Mouse (Mus musculus) myocyte (in vitro differentiated cells): ENCODE data around the gene Isoc2a. TPM values are rescaled to one million over a fixed set of nuclear protein-coding genes. Genes with fewer than 3 reads are reported as not detected.

Experiments used
- H3K27me3 ChIP-seq: one replicate; pipeline ENCODE4 v1.6.1; 2011; ENCODE audit not compliant: control insufficient read depth, insufficient read depth, insufficient read length
- H3K36me3 ChIP-seq: one replicate; pipeline ENCODE4 v1.6.1; 2011; ENCODE audit not compliant: control insufficient read depth, insufficient read depth
- H3K4me2 ChIP-seq: one replicate; pipeline ENCODE4 v1.6.1; 2011; ENCODE audit warnings: low read depth, control low read depth
- H3K4me3 ChIP-seq: one replicate; pipeline ENCODE4 v1.5.1; 2011; ENCODE audit warnings: mild to moderate bottlenecking, control low read depth, moderate library complexity
- H3K79me2 ChIP-seq: one replicate; pipeline ENCODE4 v1.6.1; 2011; ENCODE audit not compliant: control insufficient read depth, insufficient read depth
- H3ac ChIP-seq: one replicate; pipeline ENCODE4 v1.6.1; 2011; ENCODE audit not compliant: control insufficient read depth, insufficient read length
- CEBPB ChIP-seq: IDR thresholded peaks from 2 replicates; pipeline ENCODE4 v1.6.1; 2011; ENCODE audit warnings: mild to moderate bottlenecking, moderate library complexity; ENCODE audit not compliant: poor library complexity, insufficient read depth, severe bottlenecking
- E2F4 ChIP-seq: IDR thresholded peaks from one replicate; pipeline ENCODE4 v1.6.1; 2011; ENCODE audit warnings: mild to moderate bottlenecking, control low read depth, moderate library complexity; ENCODE audit not compliant: insufficient read depth
- MYOD1 ChIP-seq, 3 experiments: IDR thresholded peaks; one replicate each; pipeline ENCODE4 v1.6.1; 2011; ENCODE audit warnings: control low read depth in 2 of 3, low read depth in 2 of 3, mild to moderate bottlenecking in 2 of 3, moderate library complexity in 1 of 3; ENCODE audit not compliant: insufficient read length in 2 of 3, control insufficient read depth in 1 of 3
- POLR2AphosphoS2 ChIP-seq: IDR thresholded peaks from one replicate; pipeline ENCODE4 v1.6.1; 2011; ENCODE audit warnings: low read depth, control low read depth; ENCODE audit not compliant: insufficient read length
- SRF ChIP-seq: IDR thresholded peaks from one replicate; pipeline ENCODE4 v1.6.1; 2011; ENCODE audit warnings: low read depth; ENCODE audit not compliant: control insufficient read depth, insufficient read length
- USF1 ChIP-seq: IDR thresholded peaks from one replicate; pipeline ENCODE4 v1.6.1; 2011; ENCODE audit warnings: low read depth, mild to moderate bottlenecking, control low read depth, moderate library complexity
- polyA plus RNA-seq: library from polyadenylated mRNA; unstranded; fragments of >200 nt; fragmentation: generic; extraction: Trizol; gene quantifications from one replicate; pipeline ENCODE4 v1.2.1, GENCODE M21; 2012; ENCODE audit warnings: missing spikeins

The Isoc2a gene
- polyA plus RNA-seq, 1 experiment: 3.3 TPM

DNA sequence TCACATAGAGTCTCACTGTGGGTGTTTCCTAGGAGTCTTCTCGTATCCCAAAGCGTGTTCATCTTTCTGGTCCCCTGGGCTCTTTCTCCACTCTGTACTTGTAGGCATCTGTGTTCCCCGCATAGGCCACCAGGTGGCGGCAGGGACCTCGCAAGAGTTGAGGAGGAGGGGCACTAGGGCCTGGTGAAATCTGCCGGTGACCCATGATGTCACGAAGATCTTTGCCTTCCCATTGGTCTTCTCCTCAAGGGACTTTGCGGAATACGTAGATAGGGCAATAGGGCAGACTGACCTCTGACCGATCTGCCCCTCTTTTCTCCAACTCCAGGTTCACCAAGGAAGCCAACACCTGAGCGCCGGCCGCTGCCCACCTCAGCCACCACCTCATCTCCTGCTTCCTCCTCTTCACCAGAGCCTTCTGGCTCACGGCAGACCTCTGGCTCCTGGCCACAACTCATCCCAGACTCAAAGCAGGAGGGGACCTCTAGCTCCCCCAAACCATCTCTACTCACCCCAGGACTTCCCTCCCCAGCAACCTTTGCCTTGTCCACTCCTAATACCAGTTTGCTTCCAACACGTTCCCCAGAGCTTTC is 66.4 kb downstream of the Isoc2a start:
- Histone ChIP-seq H3K4me3 (no peak overlapping the region), H3K4me2 (peak overlapping the region; percentile 67)
- no peak for TF ChIP-seq SRF
- no peak for TF ChIP-seq E2F4
- TF ChIP-seq MYOD1 (IDR thresholded peaks at IDR 0.05; ENCODE audit: control insufficient read depth in 1 of 3, insufficient read length in 2 of 3, low read depth in 2 of 3): no peak
- no peak for TF ChIP-seq CEBPB
- TF ChIP-seq POLR2AphosphoS2: no peak
- TF ChIP-seq USF1: no peak

More for the DNA sequence above, 66.4 kb downstream of the Isoc2a start:
- Histone ChIP-seq H3K36me3 (no peaks in the 10 kb centered on the region), H3K27me3 (no peaks in the 10 kb centered on the region), H3K79me2 (no peaks in the 10 kb centered on the region), H3ac (no peak overlapping the region)

Other genes with a start within 250 kb of the Isoc2a start
- 2.2 TPM for gene Tmem86b, start 245.7 kb upstream of the Isoc2a start, polyA plus RNA-seq
- gene Ppp6r1, start 218.1 kb upstream of the Isoc2a start, polyA plus RNA-seq: 46.1 TPM
- gene Hspbp1, start 192.1 kb upstream of the Isoc2a start, polyA plus RNA-seq: 67.5 TPM
- gene Brsk1, start 186.5 kb upstream of the Isoc2a start, polyA plus RNA-seq: 7.0 TPM
- 0.04 TPM for gene Tmem150b, start 151.9 kb upstream of the Isoc2a start, polyA plus RNA-seq
- gene Kmt5c, start 137.0 kb upstream of the Isoc2a start, polyA plus RNA-seq: 19.2 TPM
- gene Cox6b2, start 124.1 kb upstream of the Isoc2a start, polyA plus RNA-seq: 0.19 TPM
- gene Fam71e2, start 105.9 kb upstream of the Isoc2a start, polyA plus RNA-seq: not detected
- 0.56 TPM for gene Il11, start 94.3 kb upstream of the Isoc2a start, polyA plus RNA-seq
- gene Tmem190, start 94.2 kb upstream of the Isoc2a start, polyA plus RNA-seq: not detected
- 7.1 TPM for gene Tmem238, start 87.5 kb upstream of the Isoc2a start, polyA plus RNA-seq
- gene Rpl28, start 84.3 kb upstream of the Isoc2a start, polyA plus RNA-seq: 3,329 TPM
- gene Ube2s, start 64.6 kb upstream of the Isoc2a start, polyA plus RNA-seq: 261 TPM
- not detected for gene Shisa7, start 32.5 kb upstream of the Isoc2a start, polyA plus RNA-seq
- 0.65 TPM for gene Isoc2b, start 6.9 kb upstream of the Isoc2a start, polyA plus RNA-seq
- not detected for gene Gm36210, start 29.4 kb downstream of the Isoc2a start, polyA plus RNA-seq
- gene Zfp628, start 38.1 kb downstream of the Isoc2a start, polyA plus RNA-seq: 8.0 TPM
- gene Nat14, start 44.9 kb downstream of the Isoc2a start, polyA plus RNA-seq: 3.1 TPM
- 13.6 TPM for gene Ssc5d, start 48.6 kb downstream of the Isoc2a start, polyA plus RNA-seq
- 7.1 TPM for gene Sbk2, start 87.3 kb downstream of the Isoc2a start, polyA plus RNA-seq
- gene Sbk3, start 94.0 kb downstream of the Isoc2a start, polyA plus RNA-seq: 0.34 TPM
- gene Zfp579, start 119.0 kb downstream of the Isoc2a start, polyA plus RNA-seq: 16.3 TPM
- gene Zfp524, start 137.3 kb downstream of the Isoc2a start, polyA plus RNA-seq: 15.7 TPM
- gene Fiz1, start 137.5 kb downstream of the Isoc2a start, polyA plus RNA-seq: 22.8 TPM
- not detected for gene Gm44973, start 138.3 kb downstream of the Isoc2a start, polyA plus RNA-seq
- gene Zfp865, start 143.2 kb downstream of the Isoc2a start, polyA plus RNA-seq: 18.1 TPM
- gene Ccdc106, start 143.4 kb downstream of the Isoc2a start, polyA plus RNA-seq: 0.19 TPM
- not detected for gene 4632433K11Rik, start 157.0 kb downstream of the Isoc2a start, polyA plus RNA-seq
- 1.5 TPM for gene Zfp784, start 161.3 kb downstream of the Isoc2a start, polyA plus RNA-seq
- 13.1 TPM for gene Zfp580, start 174.4 kb downstream of the Isoc2a start, polyA plus RNA-seq
- 159 TPM for gene U2af2, start 185.0 kb downstream of the Isoc2a start, polyA plus RNA-seq
- gene Epn1, start 203.1 kb downstream of the Isoc2a start, polyA plus RNA-seq: 118 TPM
- gene Rfpl4, start 239.8 kb downstream of the Isoc2a start, polyA plus RNA-seq: not detected
- 0.10 TPM for gene Rasl2-9, start 248.8 kb downstream of the Isoc2a start, polyA plus RNA-seq